Mouse (Mus musculus): ENCODE results near the gene Nfyc.

The Nfyc gene

DNA sequence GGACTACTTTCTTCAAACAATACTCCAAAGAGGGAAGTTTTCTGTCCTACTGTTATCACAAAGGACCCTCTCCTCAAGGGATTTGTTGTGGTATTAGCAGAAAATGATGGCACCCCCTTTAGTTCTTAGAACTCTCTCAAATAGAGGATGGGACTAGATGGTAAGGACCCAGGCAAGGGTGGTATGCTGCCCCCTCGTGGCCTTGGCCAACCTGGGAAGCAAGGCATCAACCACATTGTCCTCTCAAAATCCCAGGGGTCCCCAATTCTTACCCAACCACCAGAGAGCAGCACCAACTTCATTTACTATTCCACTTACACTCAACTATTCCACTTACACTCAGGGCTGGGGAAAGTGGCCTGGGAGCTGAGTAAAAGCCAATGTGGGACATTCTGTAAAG lies 76.1 kb downstream of the Nfyc start:
- peak; percentile 72 to 75 for DNase-seq (ENCODE audit: low spot score in 2 of 2)

DNA sequence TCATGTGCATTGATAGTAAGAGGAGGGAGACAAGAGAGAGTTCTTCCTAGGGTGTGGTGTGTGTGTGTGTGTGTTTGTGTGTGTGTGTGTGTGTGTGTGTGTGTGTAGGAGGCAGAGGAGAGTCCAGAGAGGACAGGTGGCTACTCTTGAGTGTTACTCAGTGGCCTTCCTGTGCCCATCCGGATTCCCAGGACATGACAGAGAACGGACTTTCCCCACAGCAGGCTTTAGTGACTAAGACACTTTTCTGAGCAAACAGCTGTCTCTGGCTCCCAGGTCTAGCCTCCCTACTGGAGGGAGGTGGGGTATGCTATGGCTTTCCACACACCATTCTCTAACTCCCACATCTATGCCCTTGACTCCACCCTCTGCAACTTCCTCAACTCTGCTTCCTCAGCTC lies 81.8 kb downstream of the Nfyc start:
- no peak for DNase-seq (ENCODE audit: low spot score in 2 of 2)

DNA sequence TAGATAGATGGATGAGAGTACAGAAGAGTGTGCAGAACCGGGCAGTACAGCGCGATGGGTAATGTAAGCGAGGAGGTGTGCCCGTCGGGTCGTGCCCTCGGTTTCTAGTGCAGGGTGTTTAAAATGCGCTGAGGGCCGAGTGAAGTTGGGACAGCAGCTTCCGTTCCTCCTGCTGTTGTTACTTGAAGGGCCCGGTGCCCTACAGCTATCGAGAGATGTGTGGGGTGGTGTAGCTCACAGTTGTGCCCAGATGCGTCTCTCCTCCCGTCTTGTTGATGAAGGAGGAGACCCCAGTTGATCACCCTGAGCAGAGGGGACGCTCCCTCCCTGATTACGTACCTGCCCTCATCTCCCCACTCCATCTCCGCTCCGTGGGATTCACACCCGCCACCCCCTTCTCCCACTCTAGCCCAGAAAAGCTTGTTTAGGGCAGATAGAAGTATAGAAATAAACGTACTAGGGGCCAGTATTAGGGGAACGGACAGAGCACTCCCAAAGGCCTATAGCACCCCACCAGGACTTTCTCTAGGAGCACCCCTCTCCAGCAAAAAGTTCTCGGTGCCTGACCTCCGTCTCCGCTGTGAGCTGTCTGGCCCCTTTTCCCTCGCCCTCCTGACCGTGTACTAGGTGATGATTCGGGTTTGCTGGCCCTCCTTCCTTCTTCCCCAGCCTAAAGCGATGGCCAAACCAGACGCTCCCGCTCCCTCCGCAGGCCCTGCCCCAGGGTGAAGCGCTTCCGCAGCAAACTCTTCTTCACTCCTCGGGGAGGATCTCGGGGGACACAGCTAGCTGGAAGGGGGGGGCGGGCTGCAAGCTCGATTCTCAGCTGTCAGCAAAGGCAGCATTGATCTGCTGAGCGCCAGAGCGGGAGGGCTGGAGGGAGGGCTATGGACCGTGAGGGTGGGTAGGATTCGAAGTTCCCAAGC lies 83.2 kb downstream of the Nfyc start, which contains the start of gene Kcnq4:
Gene Kcnq4, minus strand, starts transcription at position 672 of the 926 bp plus-strand sequence.
- DNase-seq (ENCODE audit: low spot score in 2 of 2): no peak

DNA sequence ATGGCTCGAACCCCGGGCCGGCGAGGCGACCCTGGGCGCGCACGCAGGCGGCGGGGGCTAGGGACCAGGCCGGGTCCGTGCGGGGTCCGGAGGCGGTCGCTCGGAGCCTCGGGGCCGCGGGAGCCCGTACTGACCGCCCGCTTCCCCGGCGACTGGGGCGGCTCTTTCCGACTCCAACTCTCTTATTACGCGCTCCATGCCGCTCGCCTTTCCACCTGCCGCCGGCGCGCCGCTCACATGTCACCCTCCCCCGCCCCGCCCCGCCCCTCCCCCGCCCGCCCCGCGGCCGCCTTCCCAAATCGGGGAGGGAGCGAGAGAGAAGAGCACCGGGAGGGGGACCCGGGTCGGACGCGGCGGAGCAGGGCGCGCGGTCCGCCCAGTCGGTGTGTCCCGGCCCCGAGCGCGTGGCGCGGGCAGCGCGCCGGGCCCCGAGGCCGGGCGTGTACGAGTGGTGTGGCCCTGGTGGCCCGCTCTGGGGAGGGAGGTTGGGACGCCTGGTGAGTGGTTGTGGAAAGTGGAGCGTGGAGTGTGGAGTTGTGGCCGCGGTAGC lies 84.1 kb downstream of the Nfyc start:
- DNase-seq (ENCODE audit: low spot score in 2 of 2): no peak

DNA sequence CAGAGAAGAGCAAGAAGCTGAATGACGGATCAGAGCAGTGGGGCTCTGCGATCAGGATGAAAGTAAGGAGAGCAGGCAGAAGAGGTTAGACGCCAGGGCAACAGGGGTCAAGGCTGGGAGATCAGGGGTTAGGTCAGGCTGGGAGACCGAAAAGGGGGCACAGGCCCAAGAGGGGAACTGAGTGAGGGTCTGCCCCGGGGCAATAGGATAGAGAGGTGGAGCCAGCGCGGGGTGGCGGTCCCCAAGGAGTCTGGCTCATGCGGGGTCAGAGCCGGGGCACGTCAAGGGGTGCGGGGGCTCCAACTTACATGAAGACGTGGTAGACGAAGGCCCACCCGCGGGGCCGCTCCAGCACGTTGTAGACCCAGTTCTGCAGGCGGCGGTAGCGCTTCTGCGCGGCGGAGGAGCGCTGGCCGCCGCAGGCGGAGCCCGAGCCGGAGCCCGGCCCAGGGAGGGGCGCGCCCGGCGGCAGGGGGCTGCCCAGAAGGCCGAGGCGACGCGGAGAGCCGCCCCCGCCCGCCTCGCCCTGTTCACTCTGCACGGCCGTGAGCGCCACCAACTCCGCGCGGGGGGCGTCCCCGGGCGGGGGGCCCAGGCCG lies 84.7 kb downstream of the Nfyc start:
- no peak for DNase-seq (ENCODE audit: low spot score in 2 of 2)

DNA sequence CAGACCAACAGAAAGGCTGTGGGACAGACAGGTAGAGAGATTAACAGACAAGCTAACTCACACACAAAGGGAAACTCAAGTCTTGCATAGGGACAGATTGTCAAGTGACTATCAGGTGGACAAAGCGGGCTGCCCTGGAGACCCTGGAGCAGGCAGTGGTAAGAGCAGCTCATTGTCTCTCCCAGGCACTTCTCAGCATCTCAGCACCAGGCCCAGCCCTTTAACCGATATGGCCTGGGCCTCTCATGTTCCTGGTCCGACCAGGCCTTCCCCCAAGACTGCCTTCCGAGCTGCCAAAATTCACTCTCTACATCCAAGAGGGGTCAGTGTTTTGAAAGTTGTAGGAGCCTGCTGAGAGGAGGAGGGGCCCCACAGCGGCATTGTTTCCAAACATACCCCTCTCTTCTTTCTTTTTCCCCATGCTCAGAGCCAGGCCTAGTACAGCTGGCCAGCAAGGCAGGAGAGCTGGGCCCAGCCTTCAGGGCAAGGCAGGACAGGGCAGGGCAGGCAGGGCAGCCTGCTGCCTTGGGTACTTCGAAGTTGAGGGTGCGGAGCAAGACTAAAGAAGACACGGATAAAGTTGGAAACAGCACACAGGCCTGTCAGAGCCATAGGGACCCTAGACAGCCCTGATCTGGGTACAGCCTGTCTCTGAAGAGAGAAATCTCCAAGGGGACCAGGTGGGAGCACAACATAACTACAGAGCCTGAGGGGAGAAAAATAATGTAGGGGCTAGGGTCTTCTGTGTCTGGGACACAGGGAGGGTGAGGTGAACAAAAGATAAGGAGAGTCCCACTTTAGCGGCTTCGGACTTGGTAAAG lies 85.4 kb downstream of the Nfyc start:
- no peak for DNase-seq (ENCODE audit: low spot score in 2 of 2)

DNA sequence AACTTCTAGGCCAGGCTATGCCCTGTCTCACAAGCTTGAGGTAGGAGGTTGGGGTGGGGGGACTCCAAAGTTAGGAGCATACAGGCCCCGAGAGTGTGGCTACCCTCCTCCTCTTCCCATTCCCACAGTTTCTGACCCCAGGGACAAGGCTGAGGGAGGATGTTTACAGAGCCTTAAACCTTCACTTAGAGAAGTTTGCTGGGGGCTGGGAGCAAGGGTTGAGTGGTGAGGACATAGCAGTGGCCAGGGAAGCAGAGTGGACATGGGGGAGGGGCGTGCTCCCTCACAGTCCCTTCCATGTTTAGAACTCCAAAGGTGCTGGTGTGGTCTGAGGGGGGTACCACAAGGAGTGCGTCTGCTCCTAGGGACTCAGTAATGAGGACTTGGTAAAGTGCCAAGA lies 87.7 kb downstream of the Nfyc start:
- no peak for DNase-seq (ENCODE audit: low spot score in 2 of 2)

DNA sequence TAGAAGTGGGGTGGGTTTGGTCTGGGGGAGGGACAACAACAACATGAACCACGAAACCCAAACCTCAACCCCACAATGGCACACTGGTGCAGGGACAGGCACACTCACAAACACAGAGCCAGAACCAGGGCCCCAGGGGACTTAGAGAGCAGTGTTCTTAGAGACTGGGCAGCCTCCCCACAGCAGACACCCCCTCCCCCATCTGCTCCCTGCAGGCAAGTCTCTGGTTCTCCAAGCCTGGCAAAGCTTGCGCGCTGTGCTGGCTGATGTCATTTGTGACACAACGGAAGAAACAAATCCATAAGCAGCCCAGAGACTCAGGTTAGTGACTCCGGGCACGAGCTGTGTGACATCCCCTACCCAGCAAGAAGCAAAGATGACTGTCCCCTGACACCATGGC lies 90.1 kb downstream of the Nfyc start:
- no peak for DNase-seq (ENCODE audit: low spot score in 2 of 2)

DNA sequence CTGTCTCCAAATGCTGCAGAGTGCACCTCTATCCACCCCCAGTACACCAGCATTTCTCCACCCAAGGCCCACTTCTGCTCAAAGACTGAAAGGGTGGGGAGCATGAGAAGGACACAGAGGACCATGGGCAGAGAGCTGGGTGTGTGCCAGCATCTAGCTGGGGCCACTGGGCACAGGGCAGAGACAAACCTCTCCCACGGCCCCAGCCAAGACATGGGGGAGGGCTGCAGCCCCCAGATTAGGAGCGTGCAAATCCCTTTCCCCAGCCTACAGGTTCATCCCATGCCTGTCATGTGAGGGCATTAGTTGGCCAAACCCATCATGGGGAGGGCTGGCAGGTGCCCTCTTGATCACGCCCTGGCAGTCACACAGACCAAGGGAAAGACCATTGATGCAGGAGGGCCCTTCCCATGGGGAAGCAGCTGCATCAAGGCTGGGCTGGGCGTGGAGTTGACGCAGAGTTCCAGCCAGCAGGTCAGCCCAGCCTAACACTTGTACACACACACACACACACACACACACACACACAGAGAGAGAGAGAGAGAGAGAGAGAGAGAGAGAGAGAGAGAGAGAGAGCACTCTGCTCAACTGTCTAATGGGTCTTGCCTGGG lies 97.3 kb downstream of the Nfyc start:
- DNase-seq (ENCODE audit: low spot score in 2 of 2): no peak

DNA sequence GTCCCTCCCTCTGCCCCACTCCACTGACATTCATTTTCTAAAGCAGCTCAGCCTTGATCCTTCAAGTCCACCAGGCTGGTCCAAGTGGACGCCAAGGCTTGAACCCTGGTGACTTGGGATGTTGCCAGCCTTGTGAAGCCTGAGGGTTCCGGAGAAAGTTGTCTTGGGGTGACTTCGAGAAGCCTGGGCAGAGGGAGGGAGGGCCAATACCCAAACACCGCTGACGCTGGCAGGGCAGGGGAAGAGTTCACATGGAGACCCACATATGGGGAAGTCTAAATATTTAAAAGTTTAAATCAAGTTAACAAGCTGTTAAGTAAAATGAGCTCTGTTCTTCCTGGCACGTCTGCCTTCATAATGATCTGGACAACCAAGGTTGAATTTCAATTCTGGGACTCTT lies 98.6 kb downstream of the Nfyc start:
- no peak for DNase-seq (ENCODE audit: low spot score in 2 of 2)

DNA sequence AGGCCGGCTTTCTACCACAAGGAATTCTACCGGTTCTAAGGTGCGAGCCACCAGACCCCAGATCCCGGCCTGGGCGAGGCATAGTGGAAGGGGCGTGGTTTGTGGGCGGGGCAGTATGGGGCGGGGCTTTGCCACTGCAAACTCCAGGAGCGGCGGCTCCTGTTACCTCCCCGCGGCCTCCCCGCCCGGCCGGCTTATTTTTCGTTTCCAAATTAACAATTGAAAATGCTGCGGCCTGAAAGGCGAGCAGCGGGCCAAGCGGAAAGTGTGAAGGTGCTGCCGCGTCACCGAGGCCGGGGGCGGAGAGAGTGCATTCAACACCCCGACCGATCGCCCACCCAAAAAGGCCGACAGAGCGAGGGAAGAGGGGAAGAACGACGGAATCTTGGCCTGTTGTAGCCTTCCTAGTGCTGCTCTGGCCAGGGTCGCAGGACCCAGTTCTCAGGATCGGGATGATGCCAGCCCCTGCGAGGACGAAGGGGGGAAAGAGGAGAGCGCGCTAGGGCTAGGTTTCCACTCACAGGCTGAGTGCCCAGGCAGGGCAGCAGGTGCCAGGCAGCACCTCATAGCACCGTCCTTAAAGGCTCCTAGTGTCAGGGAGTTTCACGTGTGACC lies 100.2 kb downstream of the Nfyc start:
- DNase-seq (ENCODE audit: low spot score in 2 of 2): peak in 1 of 2 experiments; percentile 52

DNA sequence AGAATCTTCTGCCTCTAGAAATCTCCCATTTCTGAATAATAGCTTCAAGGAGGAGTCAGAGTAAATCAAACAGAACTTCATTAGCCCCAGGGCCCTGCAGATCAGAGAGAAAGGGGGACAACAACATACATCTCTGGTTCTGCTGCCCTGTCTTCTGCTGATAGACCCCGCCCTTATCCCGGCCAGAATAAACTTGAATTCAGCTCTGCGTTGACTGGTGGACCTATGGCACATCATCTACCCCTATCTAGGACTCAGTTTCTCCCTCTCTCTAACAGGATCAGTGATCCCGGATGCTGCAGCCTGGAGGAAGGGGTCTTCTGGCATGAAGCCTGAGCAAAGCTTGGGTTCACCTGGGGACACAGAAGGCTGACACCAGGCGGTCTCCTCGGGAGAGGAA lies 100.8 kb downstream of the Nfyc start:
- no peak for DNase-seq (ENCODE audit: low spot score in 2 of 2)

DNA sequence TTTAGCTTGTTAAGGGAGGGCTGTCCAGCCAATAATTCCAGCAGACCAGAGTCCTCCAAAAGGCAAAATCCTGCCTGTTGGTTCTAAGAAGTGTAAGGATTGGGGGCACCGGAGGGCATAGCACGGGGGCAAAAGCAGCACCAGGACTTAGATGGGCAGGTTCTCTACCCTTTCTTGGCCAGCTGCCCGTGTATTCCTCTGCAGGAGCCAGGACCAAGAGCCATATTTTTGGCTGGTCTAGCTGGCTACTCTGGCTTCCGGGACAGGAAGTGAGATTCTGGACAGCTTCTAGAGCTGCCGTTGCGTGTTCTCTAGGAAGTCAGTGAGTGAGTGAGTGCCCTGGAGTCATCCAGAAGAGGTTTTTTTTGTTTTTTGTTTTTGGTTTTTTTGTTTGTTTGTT lies 101.2 kb downstream of the Nfyc start:
- no peak for DNase-seq (ENCODE audit: low spot score in 2 of 2)

DNA sequence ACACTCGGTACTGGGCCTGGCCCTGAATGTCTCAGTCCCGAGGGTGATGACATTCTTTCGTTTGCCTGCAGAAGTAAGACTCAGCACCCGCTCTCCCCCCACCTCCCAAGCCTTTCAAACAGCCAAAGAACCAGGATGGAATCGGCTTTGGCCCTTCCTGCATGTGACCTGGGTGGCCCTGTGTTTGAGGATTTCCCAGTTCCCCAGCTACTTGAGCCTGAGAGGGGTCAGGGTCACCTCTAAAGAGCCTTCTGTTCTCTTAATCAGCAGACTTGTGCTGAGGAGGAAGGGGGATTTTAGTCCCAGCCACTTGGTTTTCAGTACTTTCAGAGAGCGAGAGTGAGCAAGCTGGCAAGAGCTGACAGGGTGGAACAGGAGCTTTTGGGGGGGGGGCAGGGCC lies 101.9 kb downstream of the Nfyc start:
- no peak for DNase-seq (ENCODE audit: low spot score in 2 of 2)

DNA sequence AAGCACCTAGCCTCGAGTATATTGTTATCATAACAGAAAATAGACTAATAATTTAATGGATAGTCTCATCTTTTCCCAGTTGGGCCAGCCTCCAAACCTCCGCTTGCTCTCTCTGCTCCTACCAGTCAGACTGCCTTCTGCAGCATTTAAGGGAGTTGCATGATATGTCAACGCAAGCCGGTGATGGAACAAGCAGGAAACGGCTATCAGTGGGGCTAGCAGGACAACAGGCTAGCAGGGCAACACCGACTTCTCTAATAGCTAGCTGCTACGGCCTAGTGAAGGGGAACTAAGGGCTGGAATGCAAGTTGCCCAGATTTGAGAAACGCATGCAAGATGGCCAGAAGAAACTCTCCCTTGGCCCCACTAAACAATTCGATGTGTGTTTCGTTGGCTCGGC lies 103.5 kb downstream of the Nfyc start:
- no peak for DNase-seq (ENCODE audit: low spot score in 2 of 2)

DNA sequence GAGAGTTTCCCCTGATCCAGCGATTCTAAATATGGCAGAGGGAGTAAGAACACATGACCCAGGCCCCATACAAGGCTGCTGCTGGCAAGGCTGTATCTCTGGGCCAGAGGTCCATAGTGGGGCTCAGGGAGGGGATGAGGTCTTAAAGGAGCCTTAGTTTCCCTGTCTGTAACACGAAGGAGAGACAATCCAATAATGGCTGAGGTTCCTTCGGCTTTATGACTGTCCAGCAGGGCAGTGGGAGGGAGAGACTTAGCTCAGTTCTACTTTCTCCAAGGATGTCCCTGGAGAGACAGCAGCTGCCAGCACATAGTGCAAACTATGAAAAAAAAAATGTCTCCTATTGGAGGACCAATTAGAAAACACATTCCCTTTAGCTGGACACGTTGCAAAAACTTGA lies 105.2 kb downstream of the Nfyc start:
- DNase-seq (ENCODE audit: low spot score in 2 of 2): no peak

DNA sequence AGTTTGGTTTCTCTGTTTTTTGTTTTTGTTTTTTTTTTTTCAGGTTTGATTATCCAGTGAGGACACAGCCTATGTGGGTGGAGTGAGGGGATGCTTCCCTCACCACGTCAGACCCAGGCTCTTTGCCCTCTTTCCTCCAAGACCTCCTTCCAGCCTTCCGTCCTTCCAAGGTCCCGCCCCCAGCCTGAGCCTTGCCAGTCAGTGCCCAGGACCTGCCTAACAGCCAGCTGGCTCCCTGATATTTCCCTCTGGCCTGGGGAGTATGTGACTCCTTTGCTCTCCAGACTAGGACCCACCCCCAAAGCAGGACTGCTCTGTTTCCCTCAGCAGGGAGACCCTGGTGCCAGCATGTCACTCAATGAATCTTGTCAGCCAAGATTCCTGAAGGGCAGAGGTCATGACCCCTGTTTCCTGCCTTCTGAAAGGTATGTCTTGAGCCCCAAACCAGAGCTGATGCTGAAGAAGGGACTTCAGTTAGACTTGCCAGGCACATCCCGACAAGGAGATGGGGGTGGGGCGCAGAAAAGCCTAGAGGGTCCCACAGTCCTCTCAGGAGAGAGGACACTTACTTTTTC lies 105.8 kb downstream of the Nfyc start:
- DNase-seq (ENCODE audit: low spot score in 2 of 2): no peak

DNA sequence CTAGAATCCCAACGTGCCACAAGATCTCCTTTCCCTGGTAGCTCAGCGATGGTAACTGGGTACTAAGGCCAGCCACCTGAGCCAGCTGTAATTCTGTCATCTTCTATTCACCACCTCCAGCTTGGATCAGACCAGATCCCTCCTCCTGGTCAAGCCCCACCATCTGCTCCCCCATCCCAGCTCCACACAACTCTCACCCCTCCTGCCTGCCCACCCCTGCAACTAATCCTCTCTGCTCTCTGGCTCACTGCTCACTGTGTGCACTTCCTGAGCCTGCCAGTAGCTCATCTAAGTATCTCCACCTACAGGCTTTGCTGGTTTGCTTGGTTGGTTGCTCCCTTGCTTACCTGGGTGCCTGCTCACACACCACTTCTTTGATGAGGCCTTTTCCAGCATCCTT lies 109.8 kb downstream of the Nfyc start:
- DNase-seq (ENCODE audit: low spot score in 2 of 2): no peak

DNA sequence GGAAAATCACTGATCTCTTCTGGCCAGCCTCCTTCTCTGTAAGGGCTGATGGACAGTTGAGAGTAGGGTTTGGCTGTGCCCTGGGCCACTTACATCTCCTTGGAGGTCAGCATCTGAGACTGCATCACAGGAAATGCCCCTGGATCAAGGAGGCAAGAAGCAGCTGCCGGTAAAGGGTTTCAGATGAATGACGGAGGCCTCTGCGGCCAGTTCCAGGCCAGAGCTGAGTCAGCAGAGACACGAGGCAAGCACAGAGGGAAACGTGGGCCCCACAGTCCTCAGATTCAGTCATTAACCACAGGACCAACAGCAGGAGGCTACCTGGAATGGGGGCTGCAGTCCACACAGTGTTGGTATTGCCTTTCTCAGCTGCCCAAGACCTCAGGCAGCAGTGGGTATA lies 112.2 kb downstream of the Nfyc start:
- DNase-seq (ENCODE audit: low spot score in 2 of 2): no peak

DNA sequence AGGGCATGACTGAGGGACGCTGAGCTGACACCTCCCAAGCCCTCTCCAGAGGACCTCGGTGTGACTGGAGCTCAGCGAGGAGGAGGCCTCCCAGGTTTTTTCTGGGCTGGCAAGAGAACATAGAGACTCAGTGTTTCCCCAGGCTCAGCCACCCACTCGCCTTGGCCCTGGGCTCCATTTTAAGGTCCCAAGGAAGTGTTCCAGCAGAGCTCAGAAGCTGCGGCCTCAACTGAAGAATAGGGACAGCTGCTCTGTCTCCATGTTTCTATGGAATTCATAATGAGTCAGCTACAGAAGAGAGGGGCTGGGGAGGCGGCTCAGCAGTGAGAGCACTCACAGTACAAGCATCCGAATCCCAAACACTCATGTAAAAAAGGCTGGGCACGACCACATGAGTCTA lies 113.8 kb downstream of the Nfyc start:
- peak; percentile 43 to 64 for DNase-seq (ENCODE audit: low spot score in 2 of 2)

DNA sequence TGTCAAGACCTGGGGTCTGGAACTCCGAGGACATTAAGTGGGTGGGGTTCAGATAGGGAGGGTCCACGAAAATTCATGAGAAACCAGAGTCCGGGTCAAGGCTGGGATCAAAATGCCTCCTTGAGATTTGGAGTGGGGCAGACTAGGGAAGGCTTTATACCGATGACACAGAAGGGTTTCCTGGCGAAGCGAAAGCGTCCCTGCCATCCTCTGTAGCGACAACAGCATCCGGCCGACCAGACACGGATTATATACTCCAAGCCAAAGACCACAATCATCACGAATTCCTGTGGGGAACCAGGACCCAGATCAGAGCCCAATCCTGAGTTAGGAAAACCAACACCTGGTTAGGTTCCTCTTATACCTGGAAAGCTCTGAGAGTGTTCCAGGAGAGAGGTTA lies 114.6 kb downstream of the Nfyc start:
- no peak for DNase-seq (ENCODE audit: low spot score in 2 of 2)

Data from right cerebral cortex, adult 2 months (tissue).